Mouse (Mus musculus) forebrain, embryonic 16.5 days (tissue): ENCODE data around the gene Defb21. TPM values are rescaled to one million over a fixed set of nuclear protein-coding genes. Genes with fewer than 3 reads are reported as not detected.

Experiments
- ATAC-seq: fragments of 200-750 bp; cut with Nextera tagmentation; 2 replicates; pipeline ENCODE4 v1.8.0; 2017; ENCODE audit warnings: mild to moderate bottlenecking, moderate library complexity
- H3K27ac ChIP-seq: fragments of 300-500 bp; sonication (generic); 2 replicates; pipeline ENCODE4 v1.5.1; 2014; ENCODE audit warnings: low read length, control low read depth
- H3K27me3 ChIP-seq: fragments of 300-500 bp; sonication (generic); replicated peaks from 2 replicates; pipeline ENCODE4 v1.6.1; 2014; ENCODE audit warnings: low read length; ENCODE audit not compliant: control insufficient read depth, insufficient read depth
- H3K36me3 ChIP-seq: fragments of 300-500 bp; sonication (generic); 2 replicates; pipeline ENCODE4 v1.6.1; 2014; ENCODE audit not compliant: control insufficient read depth, insufficient read depth
- H3K4me1 ChIP-seq: fragments of 300-500 bp; sonication (generic); replicated peaks from 2 replicates; pipeline ENCODE4 v1.6.1; 2014; ENCODE audit warnings: low read length; ENCODE audit not compliant: control insufficient read depth, insufficient read depth
- H3K4me2 ChIP-seq: fragments of 300-500 bp; sonication (generic); 2 replicates; pipeline ENCODE4 v1.6.1; 2014; ENCODE audit warnings: mild to moderate bottlenecking, low read length, control low read depth
- H3K4me3 ChIP-seq: fragments of 300-500 bp; sonication (generic); replicated peaks from 2 replicates; pipeline ENCODE4 v1.5.1; 2014; ENCODE audit warnings: mild to moderate bottlenecking, low read length, control low read depth
- H3K9ac ChIP-seq: fragments of 300-500 bp; sonication (generic); replicated peaks from 2 replicates; pipeline ENCODE4 v1.6.1; 2014; ENCODE audit warnings: low read depth, low read length, control low read depth
- H3K9me3 ChIP-seq: fragments of 300-500 bp; sonication (generic); 2 replicates; pipeline ENCODE4 v1.6.1; 2016; ENCODE audit warnings: low read length; ENCODE audit not compliant: control insufficient read depth
- WGBS: fragments of 180-500 bp; shearing (Covaris S2); extraction: QIAGEN DNeasy Blood & Tissue Kit; methylation state at CpG from one replicate; pipeline ENCODE4 v1.1.7; 2014; 5-methylcytosine and 5-hydroxymethylcytosine counted together
- polyA plus RNA-seq: library from polyadenylated mRNA; unstranded; fragments of >200 nt; fragmentation: Nextera tagmentation; extraction: Ambion mirVana; gene quantifications from 2 replicates; pipeline ENCODE4 v1.2.1, GENCODE M21; 2015

The Defb21 gene
- polyA plus RNA-seq, 1 experiment from 2014 or later: not detected

DNA sequence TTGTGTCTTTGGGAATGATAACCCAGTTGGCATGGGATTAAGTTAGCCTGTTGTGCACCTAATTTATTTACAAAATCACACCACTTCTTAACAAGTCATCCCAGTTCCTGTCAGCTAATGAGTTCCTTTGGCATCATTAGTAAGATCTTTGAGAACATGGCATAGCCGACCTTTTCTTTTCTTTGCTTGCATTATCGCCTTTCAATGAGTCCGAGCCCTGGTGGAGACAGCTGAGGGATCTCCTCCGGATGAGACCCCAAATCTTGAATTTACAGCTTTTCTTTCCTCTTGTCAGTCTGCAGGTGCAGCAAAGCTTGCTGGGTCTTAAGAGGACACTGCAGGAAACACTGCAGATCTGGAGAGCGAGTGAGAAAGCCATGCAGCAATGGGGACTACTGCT is 3.5 kb upstream of the Defb21 start, which contains the start of gene Gm17416:
Gm17416 (plus strand) TSS at position 301 of the 400 bp plus-strand sequence.
- no peak within 1 kb of the TSS for H3K4me3 ChIP-seq
- ATAC-seq: no peak
- no peaks in the 10 kb centered on the region for H3K9me3 ChIP-seq
- no peaks in the 10 kb centered on the region for H3K36me3 ChIP-seq
- H3K4me2 ChIP-seq: no peak within 1 kb of the TSS
- H3K27ac ChIP-seq: no peak within 1 kb of the TSS
- no peak within 1 kb of the TSS for H3K9ac ChIP-seq
- no peaks in the 10 kb centered on the region for H3K27me3 ChIP-seq
- H3K4me1 ChIP-seq: no peaks in the 10 kb centered on the region
- WGBS: 74% methylated on average over 5 of the region's 5 CpGs

GRCm38 (mm10) chr2:152569881-152570280 is 2.7 kb upstream of the Defb21 start:
- Histone ChIP-seq H3K9me3 (no peaks in the 10 kb centered on the region), H3K4me1 (no peaks in the 10 kb centered on the region), H3K27me3 (no peaks in the 10 kb centered on the region), H3K4me2 (no peak overlapping the region), H3K27ac (no peak overlapping the region), H3K4me3 (no peak overlapping the region), H3K36me3 (no peaks in the 10 kb centered on the region), H3K9ac (no peak overlapping the region)
- no peak for ATAC-seq
- WGBS: 77% methylated on average over 4 of the region's 4 CpGs

GRCm38 (mm10) chr2:152570313-152570712 is 2.2 kb upstream of the Defb21 start:
- Histone ChIP-seq H3K4me2 (no peak overlapping the region), H3K27me3 (no peaks in the 10 kb centered on the region), H3K9me3 (no peaks in the 10 kb centered on the region), H3K4me1 (no peaks in the 10 kb centered on the region), H3K27ac (no peak overlapping the region), H3K36me3 (no peaks in the 10 kb centered on the region), H3K4me3 (no peak overlapping the region), H3K9ac (no peak overlapping the region)
- no peak for ATAC-seq
- WGBS: 82% methylated on average over 6 of the region's 6 CpGs

- Histone ChIP-seq H3K9me3 (no peaks in the 10 kb centered on the region), H3K36me3 (no peaks in the 10 kb centered on the region), H3K4me1 (no peaks in the 10 kb centered on the region), H3K4me2 (no peak overlapping the region), H3K9ac (no peak overlapping the region), H3K27me3 (no peaks in the 10 kb centered on the region), H3K4me3 (no peak overlapping the region), H3K27ac (no peak overlapping the region)
- ATAC-seq: no peak
- whole genome bisulfite sequencing: 88% methylated on average over 8 of the region's 8 CpGs
These were observed 940 bp downstream of the Defb21 start for GRCm38 (mm10) chr2:152573484-152573883.

- no peak for ATAC-seq
- H3K27me3 ChIP-seq: no peaks in the 10 kb centered on the region
- no peaks in the 10 kb centered on the region for H3K4me1 ChIP-seq
- H3K36me3 ChIP-seq: no peaks in the 10 kb centered on the region
- H3K9ac ChIP-seq: no peak within 1 kb of the TSS
- H3K4me2 ChIP-seq: no peak within 1 kb of the TSS
- H3K9me3 ChIP-seq: no peaks in the 10 kb centered on the region
- H3K4me3 ChIP-seq: no peak within 1 kb of the TSS
- 79% methylated on average over 7 of the region's 7 CpGs for whole genome bisulfite sequencing
- H3K27ac ChIP-seq: no peak within 1 kb of the TSS
These were observed 7.6 kb downstream of the Defb21 start, which contains the start of gene Defb19 for GRCm38 (mm10) chr2:152580107-152580506. Defb19 (minus strand) TSS chr2:152580312.

- 91% methylated on average over 11 of the region's 11 CpGs for WGBS
- ATAC-seq: no peak
- H3K9ac ChIP-seq: no peak overlapping the region
These were observed 8.1 kb downstream of the Defb21 start for GRCm38 (mm10) chr2:152580612-152581011.

DNA sequence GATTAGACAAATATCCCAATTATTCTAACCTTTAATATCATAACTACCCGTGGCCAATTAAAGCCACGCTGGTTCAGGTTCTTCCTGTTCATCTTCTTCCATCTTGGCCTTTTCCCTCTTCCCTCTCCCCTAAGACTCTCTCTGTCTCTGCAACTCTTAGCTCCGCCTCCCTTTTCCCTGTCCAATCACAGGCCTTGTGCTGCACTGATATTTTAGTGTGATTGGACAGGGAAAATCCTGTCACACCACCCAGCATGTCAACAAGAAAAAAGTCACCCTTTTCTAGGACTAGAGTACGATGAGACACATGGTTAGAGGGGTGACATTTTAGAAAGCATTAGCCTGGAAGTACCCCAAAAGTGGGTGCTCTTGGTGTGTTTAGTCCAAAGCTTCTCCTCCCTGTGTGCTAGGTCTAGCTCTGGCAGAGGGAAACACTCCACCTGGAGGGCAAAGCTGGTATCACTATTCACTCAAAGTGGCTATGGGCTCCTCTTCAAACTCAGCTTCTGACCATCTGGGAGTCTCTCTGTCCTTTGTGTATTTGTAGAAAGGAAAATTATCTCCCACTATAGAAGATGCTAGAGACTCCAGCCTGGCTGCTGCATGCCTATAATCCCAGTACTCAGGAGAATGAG is 14.5 kb downstream of the Defb21 start:
- Histone ChIP-seq H3K9me3 (no peaks in the 10 kb centered on the region), H3K4me2 (no peak overlapping the region), H3K27me3 (no peaks in the 10 kb centered on the region), H3K36me3 (no peaks in the 10 kb centered on the region), H3K9ac (no peak overlapping the region), H3K27ac (no peak overlapping the region), H3K4me1 (no peaks in the 10 kb centered on the region), H3K4me3 (no peak overlapping the region)
- WGBS: 81% methylated on average over 4 of the region's 4 CpGs
- ATAC-seq: no peak

More at GRCm38 (mm10) chr2:152580612-152581011, 8.1 kb downstream of the Defb21 start:
- no peak overlapping the region for H3K27ac ChIP-seq
- H3K4me3 ChIP-seq: no peak overlapping the region
- no peaks in the 10 kb centered on the region for H3K9me3 ChIP-seq
- no peaks in the 10 kb centered on the region for H3K4me1 ChIP-seq
- no peak overlapping the region for H3K4me2 ChIP-seq
- no peaks in the 10 kb centered on the region for H3K36me3 ChIP-seq
- no peaks in the 10 kb centered on the region for H3K27me3 ChIP-seq

DNA sequence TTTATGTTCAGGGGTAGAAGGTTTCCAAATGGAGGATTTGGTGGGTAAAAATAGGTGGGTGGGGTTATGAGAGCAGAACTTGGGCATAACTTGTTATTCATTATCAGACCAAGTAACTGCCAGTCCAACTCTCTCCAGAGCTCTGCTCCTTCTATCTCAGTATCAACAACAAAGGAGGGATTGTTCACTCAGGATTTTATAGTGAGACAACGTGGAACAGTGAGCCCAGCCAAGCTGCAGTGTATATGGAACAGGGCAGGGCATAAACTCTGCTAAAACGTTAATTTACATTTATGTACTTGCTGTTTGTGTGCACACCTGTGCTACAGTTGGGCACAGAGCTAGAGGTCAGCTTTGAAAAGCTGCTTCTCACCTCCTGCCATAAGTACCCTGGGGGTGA is 15.9 kb downstream of the Defb21 start:
- Histone ChIP-seq H3K4me3 (no peak overlapping the region), H3K9me3 (no peaks in the 10 kb centered on the region), H3K4me1 (no peaks in the 10 kb centered on the region), H3K9ac (no peak overlapping the region), H3K36me3 (no peaks in the 10 kb centered on the region), H3K4me2 (no peak overlapping the region), H3K27ac (no peak overlapping the region), H3K27me3 (no peaks in the 10 kb centered on the region)
- no peak for ATAC-seq
- 28% methylated on average over 2 of the region's 2 CpGs for WGBS

DNA sequence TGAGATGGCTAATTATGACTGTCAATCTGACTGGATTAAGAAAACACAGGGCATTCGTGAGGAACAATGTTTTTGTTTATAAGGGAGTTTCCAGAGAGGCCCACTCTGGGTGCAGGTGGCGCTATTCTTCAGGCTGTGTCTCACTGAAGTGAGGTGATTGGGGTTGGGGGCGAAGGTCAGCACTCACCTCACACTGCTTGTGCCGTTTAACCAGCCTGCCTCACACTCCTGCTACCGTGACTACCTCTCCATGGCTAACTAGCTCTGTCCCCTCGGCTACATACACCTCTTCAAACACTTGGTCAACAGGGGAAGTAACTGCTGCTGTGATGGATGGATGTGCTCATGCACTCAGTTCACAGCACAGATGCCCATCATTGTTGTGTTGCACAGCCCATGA is 16.5 kb downstream of the Defb21 start:
- Histone ChIP-seq H3K27me3 (no peaks in the 10 kb centered on the region), H3K9me3 (no peaks in the 10 kb centered on the region), H3K36me3 (no peaks in the 10 kb centered on the region), H3K27ac (no peak overlapping the region), H3K9ac (no peak overlapping the region), H3K4me3 (no peak overlapping the region), H3K4me2 (no peak overlapping the region), H3K4me1 (no peaks in the 10 kb centered on the region)
- ATAC-seq: no peak
- WGBS: 27% methylated on average over 6 of the region's 6 CpGs

DNA sequence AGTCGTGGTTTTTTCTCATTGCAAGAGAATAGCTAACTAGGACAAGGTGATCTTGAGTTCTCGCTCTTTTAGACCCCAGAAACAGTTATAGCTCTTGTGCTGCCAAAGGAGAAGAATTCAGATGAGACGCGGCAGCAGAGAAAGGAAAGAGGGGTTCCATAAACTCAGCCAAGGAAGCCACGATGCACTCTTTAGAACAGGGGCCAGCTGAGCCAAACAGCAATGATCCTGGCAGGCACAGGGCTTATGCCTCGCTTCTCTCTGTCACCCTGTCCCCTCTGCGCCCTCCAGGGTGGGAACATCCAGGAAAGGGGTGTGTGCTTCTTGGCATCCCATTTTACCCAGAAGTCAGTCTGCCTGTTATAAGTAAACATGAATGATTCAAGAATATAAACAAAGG is 26.8 kb downstream of the Defb21 start, which contains the start of gene Defb45:
Defb45 (minus strand) TSS at position 101 of the 400 bp plus-strand sequence.
- H3K9me3 ChIP-seq: no peaks in the 10 kb centered on the region

More for the DNA sequence above, 26.8 kb downstream of the Defb21 start, which contains the start of gene Defb45:
- WGBS: 70% methylated on average over 7 of the region's 7 CpGs
- H3K4me3 ChIP-seq: no peak within 1 kb of the TSS
- no peaks in the 10 kb centered on the region for H3K36me3 ChIP-seq
- H3K27me3 ChIP-seq: no peaks in the 10 kb centered on the region
- no peak for ATAC-seq
- H3K27ac ChIP-seq: no peak within 1 kb of the TSS
- H3K4me1 ChIP-seq: no peaks in the 10 kb centered on the region
- H3K9ac ChIP-seq: no peak within 1 kb of the TSS
- no peak within 1 kb of the TSS for H3K4me2 ChIP-seq
